Mouse (Mus musculus): ENCODE measurements around the gene Xcr1. TPM values are rescaled to one million over a fixed set of nuclear protein-coding genes. Genes with fewer than 3 reads are reported as not detected.

The Xcr1 gene
- total RNA-seq, 2 experiments from 2014 or later = 0.13 TPM; not detected in 1

DNA sequence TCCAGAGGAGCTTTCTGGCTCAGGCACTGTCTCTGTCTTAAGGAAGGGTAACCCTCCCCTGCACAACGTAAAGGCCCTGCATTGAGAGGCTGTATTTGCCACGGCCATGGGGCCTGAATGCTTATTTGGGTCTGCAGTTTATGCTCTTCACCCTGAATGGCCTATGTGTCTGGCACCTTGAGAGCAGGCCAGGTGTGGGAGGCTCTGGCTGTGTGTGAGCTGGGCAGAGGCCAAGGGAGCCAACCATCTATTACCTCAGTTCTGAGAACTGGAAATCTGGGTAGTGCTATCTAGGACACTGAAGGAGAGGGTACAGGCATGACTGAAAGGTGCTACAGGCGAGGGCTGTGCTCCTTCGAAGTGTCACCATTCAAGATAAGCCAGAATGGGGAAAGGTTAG, 47.0 kb downstream of the Xcr1 start:
- DNase-seq = peak; percentile 35 to 38

DNA sequence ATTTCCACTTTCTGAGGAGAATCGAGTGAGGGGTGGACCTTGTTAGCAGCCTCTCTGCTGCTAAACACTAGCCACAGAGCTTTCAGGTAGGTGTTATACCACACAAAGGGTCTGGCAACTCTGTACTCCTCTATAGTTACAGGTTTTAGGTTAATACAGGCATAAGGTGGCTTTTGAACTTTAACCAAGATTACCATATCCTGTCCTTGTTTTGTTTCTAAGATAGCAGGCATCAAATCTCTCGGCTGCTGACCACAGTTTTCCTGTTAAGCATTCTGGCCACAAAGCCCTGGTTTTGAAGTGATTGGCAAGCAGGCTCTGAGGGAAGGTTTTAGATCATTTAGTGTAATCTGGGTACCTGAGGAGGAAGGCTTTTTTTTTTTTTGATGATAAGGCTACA, 47.5 kb downstream of the Xcr1 start:
- DNase-seq = no peak

DNA sequence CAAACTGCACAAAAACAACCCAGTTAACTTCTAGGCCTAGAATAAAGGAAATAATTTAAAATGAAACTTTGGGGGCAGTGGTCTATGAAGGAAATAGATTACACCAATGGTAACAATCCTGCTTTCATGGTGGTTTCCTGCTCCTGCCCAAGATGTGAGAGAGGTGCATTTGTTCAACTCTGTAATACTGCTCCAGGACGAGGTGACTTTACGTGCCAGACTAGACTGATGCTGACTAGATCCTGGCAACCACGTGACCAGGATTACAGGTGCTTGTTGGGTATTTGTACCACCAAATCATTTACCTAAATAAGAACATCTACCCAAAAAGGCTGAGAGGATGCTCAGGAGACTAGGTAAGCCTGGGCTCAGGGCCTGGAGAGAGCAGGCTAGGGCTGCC, 50.0 kb downstream of the Xcr1 start:
- DNase-seq = no peak

DNA sequence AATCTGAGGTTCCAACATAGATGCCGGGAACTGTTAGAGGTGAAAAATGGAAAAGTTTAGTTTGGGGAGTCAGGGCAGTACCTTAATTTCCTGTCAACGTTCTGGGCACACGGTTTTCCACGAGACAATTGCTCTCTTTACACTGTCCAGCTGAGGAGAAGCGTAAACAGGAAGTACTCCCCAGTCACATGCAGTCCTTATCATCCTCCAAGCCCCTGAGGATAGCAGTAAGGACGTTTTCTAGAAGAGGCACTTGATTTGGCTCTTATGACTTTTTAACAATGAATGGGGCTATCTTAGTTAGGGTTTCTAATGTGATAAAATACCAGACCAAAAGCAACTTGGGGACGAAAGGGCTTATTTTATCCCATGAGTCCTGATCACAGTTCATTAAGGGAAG, 53.2 kb downstream of the Xcr1 start:
- peak; percentile 38 to 52 for DNase-seq

DNA sequence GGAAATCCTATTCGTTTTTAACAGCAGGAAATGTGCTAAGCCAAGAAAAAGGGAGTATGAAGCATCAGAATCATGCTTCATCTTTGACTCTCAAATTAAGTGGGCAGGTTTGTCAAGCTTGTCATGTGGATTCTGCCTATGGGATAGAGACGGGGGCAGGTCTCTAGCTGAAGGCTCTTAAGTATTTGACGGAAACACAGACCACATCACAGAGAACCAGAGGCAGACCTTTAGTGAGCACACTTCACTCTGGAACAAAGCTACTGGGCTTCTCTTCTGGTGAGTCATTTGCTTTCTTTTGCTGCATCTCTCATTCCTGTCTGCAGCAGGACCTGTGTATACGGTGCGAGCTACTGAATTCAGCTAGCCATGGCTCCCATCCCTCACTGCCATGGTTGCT, 55.6 kb downstream of the Xcr1 start, which contains the start of gene Cxcr6:
Gene Cxcr6, plus strand, starts transcription at position 209 of the 400 bp plus-strand sequence.
- no peak for DNase-seq

DNA sequence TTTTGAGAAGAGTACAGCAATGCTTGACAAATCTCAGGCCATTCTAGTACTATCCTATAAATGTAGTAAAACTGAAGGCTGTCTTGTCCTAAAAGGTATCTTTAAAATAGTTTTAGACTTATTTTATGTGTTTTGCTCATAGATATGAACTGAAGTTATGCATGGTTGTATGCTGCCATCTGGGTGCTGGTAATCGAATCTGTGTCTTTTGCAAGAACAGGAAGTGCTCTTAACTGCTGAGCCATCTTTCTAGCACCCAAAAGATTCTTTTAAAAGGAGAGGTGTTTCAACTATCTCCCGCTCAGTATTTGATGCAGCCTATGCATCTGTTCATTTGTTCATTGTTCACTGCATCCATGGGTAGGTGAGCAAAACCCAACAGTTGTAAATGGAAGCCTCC, 56.6 kb downstream of the Xcr1 start:
- no peak for DNase-seq

DNA sequence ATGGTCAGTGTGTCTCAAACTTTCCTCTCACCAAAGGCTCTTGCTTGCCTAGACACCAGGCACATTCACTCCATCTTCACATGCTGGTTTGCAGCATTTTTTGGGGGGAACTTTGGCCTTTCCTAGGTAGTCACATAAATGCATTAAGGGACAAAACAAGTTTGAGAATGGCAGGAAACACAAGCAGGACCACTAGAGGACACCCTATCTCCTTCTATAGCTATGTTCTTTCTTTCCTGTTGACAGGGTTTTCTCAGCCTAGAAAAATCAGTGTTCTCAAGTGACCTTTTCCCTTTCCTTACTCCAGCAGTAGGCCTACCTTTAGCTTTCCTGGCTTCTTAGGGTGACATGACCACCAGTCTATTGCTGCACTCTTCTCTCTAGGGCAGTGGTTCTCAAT, 58.9 kb downstream of the Xcr1 start:
- DNase-seq = no peak

DNA sequence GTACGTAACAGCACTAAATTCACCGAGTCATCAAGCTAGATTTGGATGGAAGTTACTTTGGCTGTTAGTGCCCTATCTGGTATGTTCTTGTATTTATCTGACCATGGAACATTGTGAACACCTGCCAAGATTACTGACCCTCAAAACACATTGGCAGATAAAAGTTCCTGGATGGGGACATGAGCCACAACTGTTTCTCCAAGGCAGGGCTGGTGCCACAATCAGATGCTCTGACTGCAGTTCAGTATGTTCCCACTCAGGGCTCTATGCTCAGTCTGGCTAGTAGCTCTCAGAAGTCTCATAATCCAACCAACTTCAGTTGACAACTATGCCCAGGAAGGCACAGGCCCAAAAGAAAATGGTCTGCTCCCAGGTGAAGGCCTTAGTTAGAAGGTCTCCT, 59.4 kb downstream of the Xcr1 start:
- peak in 1 of 2 experiments; percentile 35 for DNase-seq

Other genes with a start within 250 kb of the Xcr1 start
- not detected for gene Slc6a20b, start 229.5 kb downstream of the Xcr1 start, total RNA-seq (2021)
- under 1 TPM in 1 of 2 experiments, not detected in 1; 0.33 TPM for gene Ccr9, start 183.6 kb downstream of the Xcr1 start, total RNA-seq (2021)
- not detected for gene Slc6a20a, start 183.1 kb downstream of the Xcr1 start, total RNA-seq (2021)
- 10 to 100 TPM; 35.6 to 35.9 TPM for gene Lztfl1, start 144.3 kb downstream of the Xcr1 start, total RNA-seq (2021)
- under 1 TPM; 0.17 to 0.39 TPM for gene Cxcr6, start 55.6 kb downstream of the Xcr1 start, total RNA-seq (2021)
- gene Fyco1, start 10.1 kb downstream of the Xcr1 start, total RNA-seq (2021) = 100 to 1,000 TPM; 257 TPM
- under 1 TPM; 0.31 to 0.47 TPM for gene Ccr1, start 106.7 kb upstream of the Xcr1 start, total RNA-seq (2021)
- not detected for gene Ccr1l1, start 116.4 kb upstream of the Xcr1 start, total RNA-seq (2021)
- gene Ccr3, start 159.9 kb upstream of the Xcr1 start, total RNA-seq (2021) = not detected
- under 1 TPM; 0.33 to 0.42 TPM for gene Ccr2, start 239.9 kb upstream of the Xcr1 start, total RNA-seq (2021)